Mouse (Mus musculus) embryonic fibroblast, embryonic 13.5 days (primary cell): ENCODE results near the gene Reps1.
"Not testable (repeated sequence)": the region's sequence is repeated elsewhere in the genome, so short reads cannot be mapped to it uniquely, and the experiment has no call there.

Experiments used
- CTCF ChIP-seq: IDR thresholded peaks from 2 replicates; pipeline ENCODE4 v1.5.1; 2011; ENCODE audit warnings: mild to moderate bottlenecking, control low read depth, low read length, moderate library complexity, borderline replicate concordance; ENCODE audit not compliant: insufficient read depth
- POLR2A ChIP-seq: IDR thresholded peaks from 2 replicates; pipeline ENCODE4 v1.6.1; 2011; ENCODE audit warnings: low read depth, mild to moderate bottlenecking, control low read depth, low read length, moderate library complexity

GRCm38 (mm10) chr10:18138853-18139503 lies 83.3 kb downstream of the Reps1 start:
- TF ChIP-seq CTCF, POLR2A: not testable (repeated sequence)
